Mouse (Mus musculus): Measurements from ENCODE around the gene Duxbl1.
"Not testable (repeated sequence)": the region's sequence is repeated elsewhere in the genome, so short reads cannot be mapped to it uniquely, and the experiment has no call there.

Duxbl1 gene

GRCm38 (mm10) chr14:25978371-25979241 is at the start of gene Duxbl1:
Duxbl1 (plus strand) TSS chr14:25978577.
- H3K9me3 ChIP-seq (ENCODE audit: low read length); H3K4me3 ChIP-seq (replicated peaks; ENCODE audit: low read length); H3K4me1 ChIP-seq (replicated peaks; ENCODE audit: low read depth, low read length); H3K36me3 ChIP-seq (ENCODE audit: insufficient read depth, low read length); H3K27me3 ChIP-seq (ENCODE audit: insufficient read depth, low read length): not testable (repeated sequence)

GRCm38 (mm10) chr14:25936867-25937630 is 41.3 kb upstream of the Duxbl1 start:
- not testable (repeated sequence) for H3K27me3 ChIP-seq (ENCODE audit: insufficient read depth, low read length); H3K4me3 ChIP-seq (replicated peaks; ENCODE audit: low read length); H3K9me3 ChIP-seq (ENCODE audit: low read length); H3K4me1 ChIP-seq (replicated peaks; ENCODE audit: low read depth, low read length); H3K36me3 ChIP-seq (ENCODE audit: insufficient read depth, low read length)

GRCm38 (mm10) chr14:25938004-25938403 is 40.4 kb upstream of the Duxbl1 start, which contains the start of gene Cphx1:
Cphx1 (plus strand) TSS chr14:25938304.
- H3K27me3 ChIP-seq (ENCODE audit: insufficient read depth, low read length); H3K9me3 ChIP-seq (ENCODE audit: low read length); H3K4me3 ChIP-seq (replicated peaks; ENCODE audit: low read length); H3K4me1 ChIP-seq (replicated peaks; ENCODE audit: low read depth, low read length); H3K36me3 ChIP-seq (ENCODE audit: insufficient read depth, low read length): not testable (repeated sequence)

- H3K4me1 ChIP-seq (replicated peaks; ENCODE audit: low read depth, low read length); H3K36me3 ChIP-seq (ENCODE audit: insufficient read depth, low read length); H3K27me3 ChIP-seq (ENCODE audit: insufficient read depth, low read length); H3K9me3 ChIP-seq (ENCODE audit: low read length); H3K4me3 ChIP-seq (replicated peaks; ENCODE audit: low read length): not testable (repeated sequence)
These were observed 20.5 kb upstream of the Duxbl1 start for GRCm38 (mm10) chr14:25957861-25958260.

GRCm38 (mm10) chr14:25979242-25979941 is 1.0 kb downstream of the Duxbl1 start:
- H3K4me3 ChIP-seq (replicated peaks; ENCODE audit: low read length); H3K27me3 ChIP-seq (ENCODE audit: insufficient read depth, low read length); H3K4me1 ChIP-seq (replicated peaks; ENCODE audit: low read depth, low read length); H3K36me3 ChIP-seq (ENCODE audit: insufficient read depth, low read length); H3K9me3 ChIP-seq (ENCODE audit: low read length): not testable (repeated sequence)

- H3K4me1 ChIP-seq (replicated peaks; ENCODE audit: low read depth, low read length); H3K9me3 ChIP-seq (ENCODE audit: low read length); H3K27me3 ChIP-seq (ENCODE audit: insufficient read depth, low read length); H3K4me3 ChIP-seq (replicated peaks; ENCODE audit: low read length); H3K36me3 ChIP-seq (ENCODE audit: insufficient read depth, low read length): not testable (repeated sequence)
These were observed 3.5 kb downstream of the Duxbl1 start for GRCm38 (mm10) chr14:25981880-25982279.

GRCm38 (mm10) chr14:26007462-26007861 is 29.1 kb downstream of the Duxbl1 start:
- H3K27me3 ChIP-seq (ENCODE audit: insufficient read depth, low read length); H3K4me1 ChIP-seq (replicated peaks; ENCODE audit: low read depth, low read length); H3K4me3 ChIP-seq (replicated peaks; ENCODE audit: low read length); H3K36me3 ChIP-seq (ENCODE audit: insufficient read depth, low read length); H3K9me3 ChIP-seq (ENCODE audit: low read length): not testable (repeated sequence)

- not testable (repeated sequence) for H3K27me3 ChIP-seq (ENCODE audit: insufficient read depth, low read length); H3K9me3 ChIP-seq (ENCODE audit: low read length); H3K4me3 ChIP-seq (replicated peaks; ENCODE audit: low read length); H3K36me3 ChIP-seq (ENCODE audit: insufficient read depth, low read length); H3K4me1 ChIP-seq (replicated peaks; ENCODE audit: low read depth, low read length)
These were observed 38.0 kb downstream of the Duxbl1 start for GRCm38 (mm10) chr14:26016414-26016813.

GRCm38 (mm10) chr14:26021555-26021954 is 43.2 kb downstream of the Duxbl1 start:
- H3K9me3 ChIP-seq (ENCODE audit: low read length); H3K27me3 ChIP-seq (ENCODE audit: insufficient read depth, low read length); H3K4me1 ChIP-seq (replicated peaks; ENCODE audit: low read depth, low read length); H3K4me3 ChIP-seq (replicated peaks; ENCODE audit: low read length); H3K36me3 ChIP-seq (ENCODE audit: insufficient read depth, low read length): not testable (repeated sequence)

- H3K36me3 ChIP-seq (ENCODE audit: insufficient read depth, low read length); H3K4me1 ChIP-seq (replicated peaks; ENCODE audit: low read depth, low read length); H3K4me3 ChIP-seq (replicated peaks; ENCODE audit: low read length); H3K27me3 ChIP-seq (ENCODE audit: insufficient read depth, low read length); H3K9me3 ChIP-seq (ENCODE audit: low read length): not testable (repeated sequence)
These were observed 44.5 kb downstream of the Duxbl1 start for GRCm38 (mm10) chr14:26022831-26023230.

- H3K4me3 ChIP-seq (replicated peaks; ENCODE audit: low read length); H3K4me1 ChIP-seq (replicated peaks; ENCODE audit: low read depth, low read length); H3K36me3 ChIP-seq (ENCODE audit: insufficient read depth, low read length); H3K27me3 ChIP-seq (ENCODE audit: insufficient read depth, low read length); H3K9me3 ChIP-seq (ENCODE audit: low read length): not testable (repeated sequence)
These were observed 47.3 kb downstream of the Duxbl1 start for GRCm38 (mm10) chr14:26025653-26026052.

- H3K36me3 ChIP-seq (ENCODE audit: insufficient read depth, low read length); H3K4me1 ChIP-seq (replicated peaks; ENCODE audit: low read depth, low read length): not testable (repeated sequence)
These were observed 56.0 kb downstream of the Duxbl1 start for GRCm38 (mm10) chr14:26034364-26034763.

GRCm38 (mm10) chr14:26035439-26035838 is 57.1 kb downstream of the Duxbl1 start:
- not testable (repeated sequence) for H3K27me3 ChIP-seq (ENCODE audit: insufficient read depth, low read length); H3K4me3 ChIP-seq (replicated peaks; ENCODE audit: low read length); H3K36me3 ChIP-seq (ENCODE audit: insufficient read depth, low read length); H3K4me1 ChIP-seq (replicated peaks; ENCODE audit: low read depth, low read length); H3K9me3 ChIP-seq (ENCODE audit: low read length)

More at GRCm38 (mm10) chr14:26034364-26034763, 56.0 kb downstream of the Duxbl1 start:
- H3K27me3 ChIP-seq (ENCODE audit: insufficient read depth, low read length); H3K4me3 ChIP-seq (replicated peaks; ENCODE audit: low read length); H3K9me3 ChIP-seq (ENCODE audit: low read length): not testable (repeated sequence)
